Mouse (Mus musculus) thymus, postnatal 10 days (tissue): ENCODE measurements around the gene Platr25.
A peak's percentile ranks its signal among the peaks of the same experiment; 100 is the strongest.
"Not testable (repeated sequence)": the region's sequence is repeated elsewhere in the genome, so short reads cannot be mapped to it uniquely, and the experiment has no call there.

Experiments
- DNase-seq, 2 experiments: peaks; one replicate each; pipeline ENCODE4 v3.0.0; 2021; ENCODE audit warnings: low spot score in 2 of 2

Platr25 gene

GRCm38 (mm10) chr13:62760432-62761415 is at the start of gene Platr25:
TSS of gene Platr25 (minus strand) at chr13:62760709.
- DNase-seq, result peak; percentile 45 to 68

DNA sequence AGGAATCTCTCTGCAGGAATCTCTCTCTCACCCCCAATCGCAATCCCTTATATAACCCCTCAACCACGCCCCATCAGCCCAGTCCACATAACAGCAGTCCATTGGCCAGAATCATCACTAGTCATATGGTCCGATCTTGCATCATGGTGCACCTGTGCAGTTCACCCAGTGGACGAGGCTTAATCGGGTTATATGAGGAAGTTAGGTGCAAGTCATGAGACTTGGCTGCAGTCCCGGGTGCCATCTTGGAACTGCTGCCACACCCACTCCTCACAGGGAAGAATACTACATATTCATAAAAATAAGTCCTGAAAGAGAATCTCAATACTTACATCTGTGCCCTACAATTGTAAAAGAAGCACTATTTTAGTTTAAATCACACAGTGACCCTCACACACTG is 47.5 kb upstream of the Platr25 start:
- DNase-seq, result not testable (repeated sequence)

- not testable (repeated sequence) for DNase-seq
Observed at GRCm38 (mm10) chr13:62786135-62786493, 25.6 kb upstream of the Platr25 start.

DNA sequence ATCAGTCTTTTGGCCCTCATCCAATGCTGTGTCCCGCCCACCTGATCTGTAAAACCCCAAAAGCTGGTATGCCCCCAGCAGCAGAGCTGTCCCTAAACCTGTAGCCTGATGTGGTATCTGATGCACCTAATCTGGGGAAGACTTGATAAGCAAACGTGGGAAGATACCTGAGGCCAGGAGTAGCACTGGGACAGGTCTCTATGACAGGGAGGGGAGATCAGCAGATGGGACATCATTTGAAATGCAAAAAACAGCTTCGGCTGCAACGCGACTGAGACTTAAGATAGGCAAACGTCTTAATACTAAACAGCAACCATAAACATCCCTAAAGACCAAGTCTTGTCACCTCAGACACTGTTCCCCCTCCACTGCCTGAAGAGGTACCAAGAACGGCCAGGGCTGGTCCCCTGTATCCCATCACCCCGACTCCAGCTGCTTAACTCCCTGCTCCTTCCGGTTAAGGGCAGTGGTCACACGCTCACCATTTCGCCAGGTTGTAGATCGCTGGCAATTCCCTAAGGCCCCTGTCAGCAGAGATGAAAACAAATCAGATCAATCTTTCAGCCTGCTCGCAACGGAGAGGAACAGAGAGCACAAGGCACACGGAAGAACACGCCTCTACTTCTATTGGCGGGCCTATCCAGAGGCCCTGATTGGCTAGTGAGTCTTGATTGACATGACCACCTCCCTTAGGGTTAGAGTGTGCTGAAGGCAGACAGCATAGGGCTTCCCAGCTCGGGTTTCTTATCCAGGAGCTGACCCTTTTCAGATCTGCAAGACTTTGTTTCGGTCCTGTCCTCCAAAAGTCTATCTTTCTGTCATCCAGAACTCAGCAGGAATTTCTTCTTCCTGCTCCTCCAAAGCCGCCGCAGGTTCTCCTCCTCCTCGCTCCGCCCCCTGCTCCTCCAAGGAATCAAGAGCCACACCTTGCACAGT is 25.0 kb upstream of the Platr25 start, which contains the start of gene Gm5141:
Gene Gm5141, minus strand, starts transcription at position 610 of the 936 bp plus-strand sequence.
- peak; percentile 5 to 18 for DNase-seq

DNA sequence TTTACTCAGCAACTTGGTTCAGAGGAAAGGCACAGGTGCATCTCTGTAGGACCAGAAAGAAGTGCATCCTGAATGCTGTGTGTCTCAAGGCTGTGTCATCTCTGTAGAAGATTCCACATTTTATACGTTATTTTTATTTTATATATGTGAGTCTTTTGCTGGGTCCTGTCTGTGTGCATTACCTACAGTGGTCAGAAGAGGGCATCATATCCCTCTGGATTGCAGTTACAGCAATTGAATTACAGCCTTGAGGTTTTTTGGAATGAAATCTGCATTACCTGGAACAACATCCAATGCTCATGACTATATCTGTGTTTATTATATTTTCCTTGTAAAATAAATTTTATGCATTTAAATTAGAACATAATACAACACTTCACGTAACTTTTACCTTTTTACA is 3.3 kb upstream of the Platr25 start:
- peak in 1 of 2 experiments; percentile 31 for DNase-seq

- no peak for DNase-seq
Observed at GRCm38 (mm10) chr13:62733322-62733721, 27.2 kb downstream of the Platr25 start.

DNA sequence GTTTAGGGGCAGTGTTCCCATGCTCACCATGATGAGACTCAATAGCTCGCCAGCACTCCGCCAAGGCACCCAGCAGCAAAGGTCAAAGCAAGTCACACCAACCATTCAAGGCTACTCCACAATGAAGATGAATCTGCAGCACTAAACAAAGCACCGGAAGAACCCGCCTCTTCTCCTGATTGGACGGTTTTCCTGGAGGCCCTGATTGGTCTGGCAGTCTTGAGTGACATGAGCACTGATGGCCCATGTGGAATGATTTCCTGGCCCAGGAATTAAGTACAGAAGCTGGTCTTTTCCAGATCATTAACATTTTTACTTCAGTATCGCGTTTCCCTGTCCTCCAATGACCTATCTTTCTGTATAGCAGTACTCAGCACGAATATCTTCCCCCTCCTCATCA is 47.9 kb downstream of the Platr25 start:
- DNase-seq, result not testable (repeated sequence)

DNA sequence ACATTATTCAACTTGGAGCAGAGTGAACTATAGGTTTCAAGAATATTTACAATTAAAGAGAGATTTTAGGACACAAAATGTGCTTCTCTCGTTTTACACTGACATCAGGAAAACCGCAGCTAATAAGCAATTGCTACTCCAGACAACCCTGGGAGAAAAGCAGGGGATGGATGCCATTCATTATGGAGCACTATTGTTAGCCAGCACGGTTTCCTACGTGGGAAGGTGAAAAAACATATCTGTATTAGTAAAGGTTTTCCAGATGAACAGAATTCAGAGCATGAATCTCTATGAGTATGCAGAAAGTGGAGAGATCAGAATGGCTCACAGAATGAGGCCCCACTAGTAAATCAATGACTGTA is 75.2 kb downstream of the Platr25 start:
- DNase-seq, result not testable (repeated sequence)

- peak; percentile 9 to 22 for DNase-seq
Observed at GRCm38 (mm10) chr13:62684608-62685286, 75.8 kb downstream of the Platr25 start.

DNA sequence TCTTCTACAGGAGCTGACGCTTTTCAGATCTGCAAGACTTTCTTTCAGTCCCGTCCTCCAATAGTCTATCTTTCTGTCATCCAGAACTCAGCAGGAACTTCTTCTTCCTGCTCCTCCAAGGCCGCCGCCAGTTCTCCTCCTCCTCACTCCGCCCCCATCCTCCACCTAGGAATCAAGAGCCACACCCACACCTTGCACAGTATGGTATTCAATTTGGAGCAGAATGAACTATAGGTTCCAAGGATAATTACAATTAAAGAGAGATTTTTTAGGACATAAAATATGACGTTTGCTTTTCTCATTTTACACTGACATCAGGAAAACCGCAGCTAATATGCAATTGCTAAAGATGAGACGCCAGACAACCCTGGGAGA is 107.2 kb downstream of the Platr25 start:
- no peak for DNase-seq

GRCm38 (mm10) chr13:62652681-62653368 is 107.7 kb downstream of the Platr25 start:
- DNase-seq, result peak; percentile 61 to 64

GRCm38 (mm10) chr13:62627071-62627470 is 133.4 kb downstream of the Platr25 start:
- peak in 1 of 2 experiments; percentile 48 for DNase-seq

DNA sequence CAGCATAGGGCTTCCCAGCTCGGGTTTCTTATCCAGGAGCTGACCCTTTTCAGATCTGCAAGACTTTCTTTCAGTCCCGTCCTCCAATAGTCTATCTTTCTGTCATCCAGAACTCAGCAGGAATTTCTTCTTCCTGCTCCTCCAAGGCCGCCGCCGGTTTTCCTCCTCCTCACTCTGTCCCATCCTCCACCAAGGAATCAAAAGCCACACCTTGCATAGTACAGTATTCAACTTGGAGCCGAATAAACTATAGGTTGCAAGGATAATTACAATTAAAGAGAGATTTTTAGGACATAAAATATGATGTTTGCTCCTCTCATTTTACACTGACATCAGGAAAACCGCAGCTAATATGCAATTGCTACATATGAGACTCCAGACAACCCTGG is 136.2 kb downstream of the Platr25 start:
- not testable (repeated sequence) for DNase-seq

DNA sequence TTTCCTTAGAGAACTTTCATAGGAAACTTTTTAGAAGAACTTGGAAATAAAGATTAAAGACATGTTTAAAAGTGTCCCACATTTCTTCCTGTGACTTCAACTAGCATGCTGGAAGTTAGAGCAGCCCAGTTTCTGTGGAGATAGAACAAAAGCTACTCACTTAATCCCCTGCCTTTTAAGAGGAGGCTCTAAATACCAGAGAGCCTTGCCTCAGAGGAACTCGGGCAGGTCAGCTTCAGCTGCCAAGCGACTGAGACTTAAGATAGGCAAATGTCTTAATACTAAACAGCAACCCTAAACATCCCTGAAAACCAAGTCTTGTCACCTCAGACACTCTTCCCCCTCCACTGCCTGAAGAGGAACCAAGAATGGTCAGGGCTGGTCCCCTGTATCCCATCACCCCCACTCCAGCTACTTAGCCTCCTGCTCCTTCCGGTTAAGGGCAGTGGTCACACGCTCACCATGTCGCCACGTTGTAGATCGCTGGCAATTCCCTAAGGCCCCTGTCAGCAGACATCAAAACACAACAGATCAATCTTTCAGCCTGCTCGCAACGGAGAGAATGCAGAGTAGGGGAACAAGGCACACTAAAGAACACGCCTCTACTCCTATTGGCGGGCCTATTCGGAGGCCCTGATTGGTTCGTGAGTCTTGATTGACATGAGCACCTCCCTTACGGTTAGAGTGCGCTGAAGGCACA is 136.8 kb downstream of the Platr25 start, which contains the start of gene 6720489N17Rik:
Gene 6720489N17Rik, minus strand, starts transcription at position 606 of the 700 bp plus-strand sequence.
- peak; percentile 81 to 83 for DNase-seq
